Mouse (Mus musculus) neural tube, embryonic 12.5 days (tissue): Measurements from ENCODE around the gene Arl9. TPM values are rescaled to one million over a fixed set of nuclear protein-coding genes. Genes with fewer than 3 reads are reported as not detected.

Source experiments
- ATAC-seq: fragments of 200-750 bp; cut with Nextera tagmentation; 2 replicates; pipeline ENCODE4 v1.8.0; 2017; ENCODE audit warnings: low read depth, mild to moderate bottlenecking, moderate TSS enrichment, moderate library complexity; ENCODE audit not compliant: low FRiP score
- H3K27ac ChIP-seq: fragments of 300-500 bp; sonication (generic); 2 replicates; pipeline ENCODE4 v1.5.1; 2016
- H3K27me3 ChIP-seq: fragments of 300-500 bp; sonication (generic); replicated peaks from 2 replicates; pipeline ENCODE4 v1.6.1; 2016; ENCODE audit warnings: mild to moderate bottlenecking
- H3K36me3 ChIP-seq: fragments of 300-500 bp; sonication (generic); 2 replicates; pipeline ENCODE4 v1.6.1; 2016; ENCODE audit warnings: mild to moderate bottlenecking
- H3K4me1 ChIP-seq: fragments of 300-500 bp; sonication (generic); 2 replicates; pipeline ENCODE4 v1.6.1; 2016
- H3K4me2 ChIP-seq: fragments of 300-500 bp; sonication (generic); replicated peaks from 2 replicates; pipeline ENCODE4 v1.6.1; 2016; ENCODE audit warnings: mild to moderate bottlenecking
- H3K4me3 ChIP-seq: fragments of 300-500 bp; sonication (generic); 2 replicates; pipeline ENCODE4 v1.5.1; 2016
- H3K9ac ChIP-seq: fragments of 300-500 bp; sonication (generic); 2 replicates; pipeline ENCODE4 v1.6.1; 2016; ENCODE audit warnings: mild to moderate bottlenecking
- H3K9me3 ChIP-seq: fragments of 300-500 bp; sonication (generic); 2 replicates; pipeline ENCODE4 v1.6.1; 2016; ENCODE audit warnings: mild to moderate bottlenecking
- WGBS: fragments of 180-500 bp; shearing (Covaris S2); methylation state at CpG from one replicate; pipeline ENCODE4 v1.1.7; 2016; 5-methylcytosine and 5-hydroxymethylcytosine counted together
- polyA plus RNA-seq: library from polyadenylated mRNA; unstranded; fragments of >200 nt; fragmentation: Nextera tagmentation; extraction: Ambion mirVana; gene quantifications from 2 replicates; pipeline ENCODE4 v1.2.1, GENCODE M21; 2016

Arl9 gene
- polyA plus RNA-seq, 1 experiment from 2014 or later = not detected

DNA sequence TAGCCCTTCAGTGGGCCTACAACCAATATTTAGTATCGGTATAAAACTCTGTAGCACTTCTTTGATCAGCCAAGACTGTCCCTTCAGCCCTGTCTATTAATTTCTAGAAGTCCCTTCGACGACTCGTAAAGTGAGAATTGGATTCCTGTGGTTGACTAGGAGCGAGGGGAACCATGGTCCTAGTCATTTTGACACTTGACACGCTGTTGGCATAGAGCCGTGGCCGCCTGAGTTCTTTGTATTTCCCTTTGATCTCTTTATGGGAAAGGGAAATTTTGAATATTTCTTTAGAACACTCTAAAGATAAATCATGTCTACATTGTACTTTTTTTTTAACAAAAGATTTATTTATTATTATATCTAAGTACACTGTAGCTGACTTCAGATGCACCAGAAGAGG lies 28.1 kb upstream of the Arl9 start:
- Histone ChIP-seq H3K9ac (0 out of 2 replicates have a peak overlapping the region, but pooled peaks have one; percentile 21), H3K9me3 (no peaks in the 10 kb centered on the region), H3K36me3 (peaks cover 25% of the 10 kb centered on the region), H3K4me3 (peak overlapping the region; percentile 85), H3K4me2 (peak overlapping the region; percentile 86), H3K27ac (no peak overlapping the region), H3K4me1 (peaks cover 14% of the 10 kb centered on the region), H3K27me3 (no peaks in the 10 kb centered on the region)
- no peak for ATAC-seq
- WGBS = 90% methylated on average over 8 of the region's 8 CpGs

DNA sequence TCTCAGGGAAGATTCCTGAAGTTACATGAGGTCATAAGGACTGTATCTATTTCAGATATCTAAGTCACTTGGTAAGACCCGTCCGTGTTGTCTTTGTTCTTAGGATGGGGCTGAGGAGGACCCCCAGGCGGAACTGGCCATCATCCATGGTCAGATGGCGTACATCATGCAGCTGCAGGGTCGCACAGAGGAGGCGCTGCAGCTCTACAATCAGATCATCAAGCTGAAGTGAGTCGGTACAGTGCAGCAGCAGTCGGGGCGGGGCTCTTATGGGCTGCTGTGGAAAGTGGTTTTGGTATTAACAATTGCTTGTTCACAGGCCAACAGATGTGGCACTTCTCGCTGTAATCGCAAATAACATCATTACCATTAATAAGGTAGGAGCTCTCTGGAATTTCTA lies 19.8 kb upstream of the Arl9 start:
- Histone ChIP-seq H3K36me3 (peaks cover 75% of the 10 kb centered on the region), H3K27me3 (no peaks in the 10 kb centered on the region), H3K9ac (no peak overlapping the region), H3K4me2 (no peak overlapping the region), H3K4me3 (no peak overlapping the region), H3K4me1 (no peaks in the 10 kb centered on the region), H3K9me3 (no peaks in the 10 kb centered on the region), H3K27ac (no peak overlapping the region)
- no peak for ATAC-seq
- 91% methylated on average over 11 of the region's 11 CpGs for WGBS

DNA sequence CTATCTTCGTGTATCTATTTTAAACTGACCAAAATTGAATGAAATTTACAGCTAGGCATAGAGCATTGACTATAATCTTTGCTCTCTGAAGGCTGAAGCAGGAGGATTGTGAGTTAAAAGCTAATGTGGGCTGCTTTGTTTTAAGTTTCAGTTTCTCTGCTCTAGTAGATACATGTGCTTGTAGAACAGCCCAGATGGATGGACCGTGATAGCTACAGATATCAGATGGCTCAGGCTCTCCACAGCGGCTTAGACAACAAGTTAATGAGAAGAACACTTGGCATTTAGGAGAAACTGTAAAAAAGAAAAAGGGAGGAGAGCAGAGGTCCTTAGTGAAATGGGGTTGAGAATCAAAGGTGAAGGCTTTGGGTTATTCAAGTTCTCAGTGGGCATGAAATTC lies 13.1 kb upstream of the Arl9 start:
- no peak overlapping the region for H3K4me2 ChIP-seq
- H3K27ac ChIP-seq = no peak overlapping the region
- H3K4me3 ChIP-seq = no peak overlapping the region
- WGBS = 96% methylated on average over 3 of the region's 3 CpGs
- no peak overlapping the region for H3K9ac ChIP-seq
- H3K27me3 ChIP-seq = no peaks in the 10 kb centered on the region
- no peaks in the 10 kb centered on the region for H3K4me1 ChIP-seq
- peaks cover 73% of the 10 kb centered on the region for H3K36me3 ChIP-seq
- ATAC-seq = no peak
- H3K9me3 ChIP-seq = no peaks in the 10 kb centered on the region; the same call in 1 of the 2 replicates

DNA sequence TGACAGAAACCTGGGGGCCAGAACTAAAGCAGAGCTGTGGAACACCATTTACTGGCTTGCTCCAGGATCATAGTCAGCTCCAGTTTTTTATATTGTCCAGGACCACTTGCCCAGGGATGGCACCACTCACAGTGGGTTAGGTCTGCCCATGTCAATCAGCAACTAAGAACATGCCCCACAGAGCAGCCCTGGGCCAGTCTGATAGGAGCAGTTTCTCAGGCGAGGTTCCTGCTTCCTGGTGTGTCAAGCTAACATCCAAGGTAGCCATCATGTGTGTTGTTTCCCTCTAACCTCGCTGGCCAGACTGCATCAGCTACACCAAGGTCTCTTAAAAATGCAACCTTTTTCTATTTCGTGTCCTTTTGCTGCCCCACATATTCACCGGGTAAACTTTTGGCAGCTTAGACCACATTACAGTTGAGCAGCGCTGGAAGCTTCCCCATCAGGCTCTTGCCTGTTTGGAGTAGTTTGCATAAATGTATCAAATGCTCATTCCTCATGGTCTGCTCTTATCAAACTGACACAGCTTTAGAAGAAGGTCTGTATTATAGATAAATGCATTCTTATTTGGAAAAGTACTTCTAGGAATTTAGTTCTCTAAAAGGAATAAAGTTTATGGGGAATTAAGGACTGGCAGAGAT lies 10.6 kb upstream of the Arl9 start:
- H3K9me3 ChIP-seq = no peaks in the 10 kb centered on the region; the same call in 1 of the 2 replicates
- WGBS = 94% methylated on average over 5 of the region's 5 CpGs
- H3K27ac ChIP-seq = no peak overlapping the region
- no peaks in the 10 kb centered on the region for H3K4me1 ChIP-seq
- ATAC-seq = no peak
- no peak overlapping the region for H3K4me3 ChIP-seq
- H3K27me3 ChIP-seq = no peaks in the 10 kb centered on the region
- H3K36me3 ChIP-seq = peaks cover 77% of the 10 kb centered on the region
- no peak overlapping the region for H3K4me2 ChIP-seq
- no peak overlapping the region for H3K9ac ChIP-seq

DNA sequence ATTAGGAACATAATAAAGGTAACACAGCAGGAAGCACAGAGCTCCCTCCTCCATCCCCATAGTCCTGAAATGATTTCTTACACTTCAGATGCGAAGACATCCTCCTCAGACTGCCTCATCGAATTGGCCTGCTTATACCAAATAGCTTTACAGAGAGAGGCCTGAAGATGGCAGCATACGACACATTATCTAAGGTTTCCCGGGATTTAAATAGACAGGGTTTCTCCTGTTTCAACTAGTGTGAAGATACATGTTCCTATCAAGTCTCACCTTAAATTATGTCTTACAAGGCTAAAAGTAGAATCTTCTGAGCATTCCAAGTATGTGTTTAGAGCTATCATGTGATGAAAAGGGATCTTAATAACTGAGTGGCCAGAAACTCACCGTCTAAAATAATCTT lies 5.4 kb upstream of the Arl9 start:
- no peak overlapping the region for H3K27ac ChIP-seq
- peaks cover 64% of the 10 kb centered on the region for H3K36me3 ChIP-seq
- no peaks in the 10 kb centered on the region; the same call in 1 of the 2 replicates for H3K9me3 ChIP-seq
- no peaks in the 10 kb centered on the region for H3K4me1 ChIP-seq
- 57% methylated on average over 5 of the region's 5 CpGs for WGBS
- no peak overlapping the region for H3K4me2 ChIP-seq
- ATAC-seq = no peak
- no peaks in the 10 kb centered on the region for H3K27me3 ChIP-seq
- no peak overlapping the region for H3K9ac ChIP-seq
- no peak overlapping the region for H3K4me3 ChIP-seq

DNA sequence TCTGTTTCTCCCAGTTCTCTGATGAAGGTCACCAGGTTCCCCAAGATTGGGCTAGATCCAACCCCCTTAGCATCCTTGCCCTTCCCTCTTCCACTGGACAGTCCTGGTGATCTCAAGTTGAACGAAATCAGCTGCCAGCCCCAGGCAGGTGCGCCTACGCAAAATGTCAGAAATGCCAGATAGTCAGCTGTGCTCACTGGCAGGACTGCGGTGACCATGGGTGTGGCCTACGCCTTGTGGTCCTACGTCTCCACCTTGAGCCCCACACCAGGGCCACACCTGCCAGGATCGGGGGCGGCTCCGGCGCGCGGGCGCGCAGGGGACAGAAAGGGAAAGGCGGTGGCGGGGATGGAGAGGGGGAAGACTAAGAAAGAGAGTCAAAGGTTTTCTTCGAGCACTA lies 2.7 kb upstream of the Arl9 start:
- Histone ChIP-seq H3K9ac (no peak overlapping the region), H3K27ac (no peak overlapping the region)
- WGBS = 92% methylated on average over 17 of the region's 17 CpGs

DNA sequence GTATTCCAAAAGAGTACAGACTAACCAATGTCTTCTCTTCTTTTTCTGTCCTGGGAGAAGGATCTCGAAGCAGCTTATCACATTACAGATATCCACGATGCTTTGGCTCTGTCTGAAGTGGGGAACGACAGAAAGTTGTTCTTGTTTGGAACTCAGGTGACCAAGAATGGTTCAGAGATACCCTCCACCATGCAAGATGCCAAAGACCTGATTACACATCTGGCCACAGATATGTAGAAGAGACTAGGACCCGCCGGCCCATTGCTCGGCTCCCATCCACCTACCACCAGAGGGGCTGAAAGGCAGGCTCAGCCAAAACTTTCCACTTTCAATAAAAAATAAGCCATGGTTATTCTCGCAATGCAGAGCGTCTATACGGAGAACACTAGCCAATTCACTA lies 6.5 kb downstream of the Arl9 start:
- Histone ChIP-seq H3K36me3 (no peaks in the 10 kb centered on the region), H3K4me2 (no peak overlapping the region), H3K9me3 (no peaks in the 10 kb centered on the region), H3K4me3 (no peak overlapping the region), H3K27ac (no peak overlapping the region), H3K4me1 (no peaks in the 10 kb centered on the region), H3K27me3 (no peaks in the 10 kb centered on the region), H3K9ac (no peak overlapping the region)
- no peak for ATAC-seq
- WGBS = 95% methylated on average over 9 of the region's 9 CpGs

More for the DNA sequence above, 2.7 kb upstream of the Arl9 start:
- ATAC-seq = no peak
- H3K27me3 ChIP-seq = no peaks in the 10 kb centered on the region
- no peak overlapping the region for H3K4me2 ChIP-seq
- H3K4me3 ChIP-seq = no peak overlapping the region
- no peaks in the 10 kb centered on the region for H3K4me1 ChIP-seq
- no peaks in the 10 kb centered on the region for H3K9me3 ChIP-seq
- peaks cover 43% of the 10 kb centered on the region for H3K36me3 ChIP-seq

DNA sequence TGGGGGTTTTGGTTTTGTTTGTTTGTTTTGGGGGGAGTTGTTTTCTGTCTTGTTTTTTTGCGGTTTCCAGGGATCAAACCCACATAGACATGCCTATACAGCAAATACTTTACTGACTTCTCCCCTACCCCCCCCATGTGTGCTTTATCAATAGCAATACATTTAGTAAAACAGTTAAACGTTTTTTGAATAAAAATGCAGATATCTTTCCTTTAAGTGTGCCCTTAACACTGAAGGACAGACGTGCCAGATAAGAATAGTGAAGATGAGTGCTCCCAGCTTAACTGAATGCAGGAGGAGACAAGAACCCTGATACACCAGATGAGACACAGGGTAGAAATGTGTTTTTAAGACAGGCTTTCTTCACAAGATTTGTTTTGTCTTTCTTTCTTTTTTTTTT lies 7.2 kb downstream of the Arl9 start:
- no peaks in the 10 kb centered on the region for H3K9me3 ChIP-seq
- WGBS = 62% methylated on average over 3 of the region's 3 CpGs
- no peak overlapping the region for H3K4me3 ChIP-seq
- H3K27ac ChIP-seq = no peak overlapping the region
- H3K36me3 ChIP-seq = no peaks in the 10 kb centered on the region
- peaks cover 4% of the 10 kb centered on the region; the same call in 1 of the 2 replicates for H3K27me3 ChIP-seq
- ATAC-seq = no peak
- H3K4me2 ChIP-seq = no peak overlapping the region
- H3K4me1 ChIP-seq = no peaks in the 10 kb centered on the region
- H3K9ac ChIP-seq = no peak overlapping the region

DNA sequence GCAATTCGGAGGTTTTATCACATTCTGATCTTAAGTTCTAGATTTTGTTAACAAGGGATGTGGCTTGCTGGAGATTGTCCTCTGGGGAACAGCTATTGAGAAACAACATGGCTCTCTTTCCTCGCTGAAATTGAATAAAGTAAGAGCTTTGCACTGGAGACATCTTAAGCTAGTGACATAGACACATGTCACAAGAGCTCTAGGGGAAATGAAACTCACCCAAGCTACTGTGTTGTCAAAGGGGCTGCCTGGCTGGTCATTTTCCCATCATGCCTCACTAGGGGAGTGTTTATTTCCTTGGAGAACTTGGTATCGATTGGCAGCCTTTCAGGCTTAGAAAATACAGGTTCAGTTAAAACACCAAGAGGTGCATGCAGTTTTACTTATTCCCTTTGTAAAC lies 9.3 kb downstream of the Arl9 start:
- WGBS = 79% methylated on average over 3 of the region's 3 CpGs

DNA sequence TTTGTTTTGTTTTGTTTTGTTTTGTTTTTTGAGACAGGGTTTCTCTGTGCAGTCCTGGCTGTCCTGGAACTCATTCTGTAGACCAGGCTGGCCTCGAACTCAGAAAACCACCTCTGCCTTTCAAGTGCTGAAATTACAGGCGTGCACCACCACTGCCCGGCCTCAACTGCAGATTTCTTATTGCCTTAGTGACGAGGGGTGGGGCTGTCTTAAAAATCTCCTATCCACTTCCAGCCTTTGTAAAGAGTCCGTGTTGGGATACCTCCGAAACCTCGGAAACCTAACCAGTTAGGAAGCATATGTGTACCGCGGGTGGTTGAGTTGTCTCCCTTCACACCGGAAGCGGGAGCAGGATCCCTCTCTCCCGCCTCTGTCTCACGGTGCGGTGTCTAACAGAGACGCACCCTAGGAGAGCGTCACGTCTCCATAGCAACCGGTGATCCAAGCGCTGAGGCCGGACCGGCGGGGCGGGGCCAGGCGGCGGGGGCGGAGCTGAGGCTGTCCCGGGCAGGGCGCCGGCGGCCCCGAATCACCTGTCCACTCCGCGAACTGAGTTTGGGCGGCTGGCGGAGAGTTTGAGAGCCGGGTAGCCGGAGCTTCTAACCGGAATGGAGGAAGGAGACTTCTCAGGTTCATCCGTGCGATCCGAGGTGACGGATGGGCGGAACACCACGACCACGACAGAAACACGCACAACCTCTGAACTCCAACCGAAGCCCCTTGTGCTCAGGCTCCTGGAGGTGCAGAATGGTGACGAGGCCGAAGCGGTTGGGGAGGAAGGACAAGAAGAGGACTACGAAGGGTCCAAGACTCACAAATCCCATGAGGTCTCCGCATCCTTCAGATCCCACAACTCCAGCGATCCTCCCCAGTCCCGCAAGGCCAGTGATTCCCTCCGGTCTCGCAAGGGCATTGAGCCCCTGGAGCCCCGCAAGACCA lies 12.0 kb downstream of the Arl9 start, which contains the start of gene Thegl:
TSS of gene Thegl (plus strand) at position 480 of the 939 bp plus-strand sequence.
- Histone ChIP-seq H3K9ac (peak within 1 kb of the TSS; percentile 45), H3K9me3 (no peaks in the 10 kb centered on the region), H3K27ac (no peak within 1 kb of the TSS), H3K36me3 (no peaks in the 10 kb centered on the region), H3K4me2 (peak within 1 kb of the TSS; percentile 78), H3K27me3 (peaks cover 6% of the 10 kb centered on the region; the same call in 1 of the 2 replicates), H3K4me3 (peak within 1 kb of the TSS; percentile 51), H3K4me1 (no peaks in the 10 kb centered on the region)
- 10% methylated on average over 57 of the region's 57 CpGs for WGBS
- peak; percentile 99 for ATAC-seq

More for the DNA sequence above, 9.3 kb downstream of the Arl9 start:
- no peak overlapping the region for H3K9ac ChIP-seq
- no peaks in the 10 kb centered on the region for H3K4me1 ChIP-seq
- H3K9me3 ChIP-seq = no peaks in the 10 kb centered on the region
- H3K4me3 ChIP-seq = no peak overlapping the region
- no peak overlapping the region for H3K27ac ChIP-seq
- H3K36me3 ChIP-seq = no peaks in the 10 kb centered on the region
- ATAC-seq = no peak
- H3K4me2 ChIP-seq = no peak overlapping the region
- peaks cover 6% of the 10 kb centered on the region; the same call in 1 of the 2 replicates for H3K27me3 ChIP-seq

DNA sequence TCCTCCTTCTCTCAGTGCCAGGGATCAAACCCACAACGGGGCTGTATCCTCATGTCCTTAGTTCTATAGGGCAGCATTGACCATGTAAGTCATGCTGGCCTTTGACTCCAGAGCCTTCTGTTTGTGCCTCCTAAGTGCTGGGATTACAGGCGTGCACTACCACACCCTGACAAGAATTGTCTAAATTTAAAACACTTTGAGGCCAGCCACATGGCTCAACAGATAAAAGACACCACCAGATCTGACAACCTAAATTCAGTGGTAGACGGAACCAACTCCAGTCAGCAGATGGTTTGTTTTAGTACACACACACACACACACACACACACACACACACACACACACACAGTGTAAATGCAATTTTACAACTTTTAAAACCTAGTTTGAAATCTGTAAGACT lies 24.2 kb downstream of the Arl9 start:
- no peaks in the 10 kb centered on the region for H3K27me3 ChIP-seq
- H3K36me3 ChIP-seq = no peaks in the 10 kb centered on the region
- no peak overlapping the region for H3K9ac ChIP-seq
- ATAC-seq = no peak
- no peaks in the 10 kb centered on the region for H3K9me3 ChIP-seq
- H3K27ac ChIP-seq = no peak overlapping the region
- H3K4me1 ChIP-seq = no peaks in the 10 kb centered on the region
- no peak overlapping the region for H3K4me2 ChIP-seq
- H3K4me3 ChIP-seq = no peak overlapping the region
- 87% methylated on average over 3 of the region's 3 CpGs for WGBS

DNA sequence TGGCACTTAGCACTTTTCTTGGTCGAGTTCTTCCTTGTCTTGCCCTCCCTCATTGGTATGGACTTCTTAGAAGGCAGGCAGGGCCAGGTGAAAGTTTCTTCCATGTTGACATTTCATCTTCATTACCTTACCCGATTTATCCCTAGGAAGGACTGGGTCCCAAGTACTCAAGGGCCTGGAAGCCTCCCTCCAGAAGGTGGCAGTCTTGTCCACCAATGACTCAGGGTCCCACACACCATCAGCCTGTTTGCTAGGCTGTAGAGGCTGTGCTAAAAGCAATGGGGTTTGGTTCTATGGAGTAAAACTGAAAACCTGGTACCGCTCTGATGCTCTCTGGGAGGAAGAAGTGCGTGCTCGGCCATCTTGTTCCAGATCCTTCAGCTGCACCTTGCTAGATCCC lies 25.9 kb downstream of the Arl9 start:
- H3K9ac ChIP-seq = no peak overlapping the region
- no peak overlapping the region for H3K4me2 ChIP-seq
- H3K9me3 ChIP-seq = no peaks in the 10 kb centered on the region
- ATAC-seq = no peak
- no peak overlapping the region for H3K27ac ChIP-seq
- no peaks in the 10 kb centered on the region for H3K27me3 ChIP-seq
- H3K4me1 ChIP-seq = no peaks in the 10 kb centered on the region
- H3K4me3 ChIP-seq = no peak overlapping the region
- 83% methylated on average over 5 of the region's 5 CpGs for WGBS
- H3K36me3 ChIP-seq = no peaks in the 10 kb centered on the region
